Mouse (Mus musculus): Measurements from ENCODE around the gene Samt3.

Samt3 gene

GRCm38 (mm10) chrX:86043899-86044298, at the start of gene Samt3:
Gene Samt3 (plus strand): TSS chrX:86044199.
- in situ Hi-C loops (cut with MboI, MseI), result no loop called here

- in situ Hi-C loops (cut with MboI, MseI), result no loop called here
Observed at GRCm38 (mm10) chrX:86016591-86016990, 27.4 kb upstream of the Samt3 start.

- in situ Hi-C loops (cut with MboI, MseI), result no loop called here
Observed at GRCm38 (mm10) chrX:86088672-86089071, 44.7 kb downstream of the Samt3 start.
